Mouse (Mus musculus) effector memory CD4-positive, alpha-beta T cell, adult 5 months (primary cell): Measurements from ENCODE around the gene Glis3. TPM values are rescaled to one million over a fixed set of nuclear protein-coding genes. Genes with fewer than 3 reads are reported as not detected.

Experiments
- polyA plus RNA-seq: library from polyadenylated mRNA; unstranded; fragments of 100-300 nt; shearing (Covaris generic); gene quantifications from one replicate; pipeline ENCODE4 v1.2.1, GENCODE M21; 2017

Glis3 gene
- 7.5 TPM for polyA plus RNA-seq

GRCm38 (mm10) chr19:28679776-28680391 is at the start of gene Glis3:
TSS of gene Glis3 (minus strand) at chr19:28680077.

Other genes with a start within 250 kb of the Glis3 start
- 0.19 TPM for gene Slc1a1, start 155.0 kb upstream of the Glis3 start, polyA plus RNA-seq